Mouse (Mus musculus): Measurements from ENCODE around the gene Cysltr1.

GRCm38 (mm10) chrX:106595904-106596303 is 7.6 kb downstream of the Cysltr1 start:
- TF ChIP-seq CTCF (conservative IDR thresholded peaks at IDR 0.05; ENCODE audit: insufficient read depth, insufficient read length, low read depth, low read length) = no peak
- TF ChIP-seq POLR2A (IDR thresholded peaks at IDR 0.05; ENCODE audit: low read depth, low read length) = no peak
